Mouse (Mus musculus) midbrain, postnatal 0 days (tissue): ENCODE results near the gene Wdr95. TPM values are rescaled to one million over a fixed set of nuclear protein-coding genes. Genes with fewer than 3 reads are reported as not detected.

ENCODE experiments used
- ATAC-seq: fragments of 200-750 bp; cut with Nextera tagmentation; 2 replicates; pipeline ENCODE4 v1.8.0; 2017; ENCODE audit warnings: moderate number of reproducible peaks, mild to moderate bottlenecking, moderate TSS enrichment, moderate library complexity; ENCODE audit not compliant: low FRiP score
- DNase-seq: peaks from one replicate; pipeline ENCODE4 v3.0.0-alpha.2; 2015; ENCODE audit warnings: low spot score
- H3K27ac ChIP-seq: fragments of 300-500 bp; sonication (generic); 2 replicates; pipeline ENCODE4 v1.5.1; 2014; ENCODE audit warnings: low read depth, mild to moderate bottlenecking, low read length, mixed read lengths
- H3K27me3 ChIP-seq: fragments of 300-500 bp; sonication (generic); 2 replicates; pipeline ENCODE4 v1.6.1; 2014; ENCODE audit warnings: low read length, control low read depth, mixed read lengths; ENCODE audit not compliant: insufficient read depth
- H3K36me3 ChIP-seq: fragments of 300-500 bp; sonication (generic); 2 replicates; pipeline ENCODE4 v1.6.1; 2014; ENCODE audit warnings: low read length, control low read depth, mixed read lengths; ENCODE audit not compliant: insufficient read depth
- H3K4me1 ChIP-seq: fragments of 300-500 bp; sonication (generic); 2 replicates; pipeline ENCODE4 v1.6.1; 2014; ENCODE audit warnings: mild to moderate bottlenecking, control low read depth, antibody characterized with exemption, low read length, mixed read lengths; ENCODE audit not compliant: insufficient read depth
- H3K4me2 ChIP-seq: fragments of 300-500 bp; sonication (generic); 2 replicates; pipeline ENCODE4 v1.6.1; 2014; ENCODE audit warnings: low read depth, mild to moderate bottlenecking, low read length, mixed read lengths; ENCODE audit not compliant: poor library complexity, severe bottlenecking
- H3K4me3 ChIP-seq: fragments of 300-500 bp; sonication (generic); 2 replicates; pipeline ENCODE4 v1.5.1; 2014; ENCODE audit warnings: low read depth, mild to moderate bottlenecking, low read length, moderate library complexity
- H3K9ac ChIP-seq: fragments of 300-500 bp; sonication (generic); replicated peaks from 2 replicates; pipeline ENCODE4 v1.6.1; 2014; ENCODE audit warnings: mild to moderate bottlenecking, low read length, moderate library complexity, mixed read lengths; ENCODE audit not compliant: poor library complexity, severe bottlenecking
- H3K9me3 ChIP-seq: fragments of 300-500 bp; sonication (generic); 2 replicates; pipeline ENCODE4 v1.6.1; 2016; ENCODE audit warnings: low read length, control low read depth
- CTCF ChIP-seq: IDR thresholded peaks from 2 replicates; pipeline ENCODE4 v1.5.1; 2016; ENCODE audit warnings: antibody characterized with exemption, mild to moderate bottlenecking
- WGBS: fragments of 180-500 bp; shearing (Covaris S2); extraction: QIAGEN DNeasy Blood & Tissue Kit; methylation state at CpG from one replicate; pipeline ENCODE4 v1.1.7; 2014; 5-methylcytosine and 5-hydroxymethylcytosine counted together
- polyA plus RNA-seq: library from polyadenylated mRNA; unstranded; fragments of >200 nt; fragmentation: Nextera tagmentation; extraction: Ambion mirVana; gene quantifications from 2 replicates; pipeline ENCODE4 v1.2.1, GENCODE M21; 2015
- total RNA-seq: library from RNA; depleted of rRNA; stranded (reverse); fragments of >200 nt; gene quantifications from 2 replicates; pipeline ENCODE4 v1.2.3, GENCODE M21; 2014

Wdr95 gene
- total and polyA plus RNA-seq, 2 experiments from 2014 or later = 0.33 to 0.41 TPM

GRCm38 (mm10) chr5:149577449-149577848 is 49.0 kb downstream of the Wdr95 start:
- no peaks in the 10 kb centered on the region for H3K9me3 ChIP-seq
- H3K27ac ChIP-seq = no peak overlapping the region
- no peaks in the 10 kb centered on the region for H3K36me3 ChIP-seq
- H3K4me3 ChIP-seq = no peak overlapping the region
- H3K4me2 ChIP-seq = no peak overlapping the region
- DNase-seq = peak; percentile 24
- H3K9ac ChIP-seq = peak overlapping the region; percentile 6; the same call in 1 of the 2 replicates
- WGBS = 26% methylated on average over 10 of the region's 10 CpGs
- no peaks in the 10 kb centered on the region for H3K27me3 ChIP-seq
- no peak for ATAC-seq
- 0 out of 2 replicates have a peak, but pooled peaks cover 5% of the 10 kb centered on the region for H3K4me1 ChIP-seq
- TF ChIP-seq CTCF = no peak

GRCm38 (mm10) chr5:149582642-149583262 is 54.3 kb downstream of the Wdr95 start:
- H3K4me2 ChIP-seq = no peak overlapping the region
- H3K4me1 ChIP-seq = no peaks in the 10 kb centered on the region
- no peaks in the 10 kb centered on the region for H3K36me3 ChIP-seq
- ATAC-seq (no peak), DNase-seq (no peak)
- H3K4me3 ChIP-seq = no peak overlapping the region
- no peaks in the 10 kb centered on the region for H3K27me3 ChIP-seq
- no peak overlapping the region for H3K9ac ChIP-seq
- no peak overlapping the region for H3K27ac ChIP-seq
- no peaks in the 10 kb centered on the region for H3K9me3 ChIP-seq
- TF ChIP-seq CTCF = no peak
- 63% methylated on average over 5 of the region's 5 CpGs for WGBS

- Histone ChIP-seq H3K27me3 (no peaks in the 10 kb centered on the region), H3K4me3 (no peak overlapping the region), H3K4me2 (no peak overlapping the region), H3K4me1 (no peaks in the 10 kb centered on the region), H3K9ac (no peak overlapping the region), H3K36me3 (no peaks in the 10 kb centered on the region), H3K27ac (0 out of 2 replicates have a peak overlapping the region, but pooled peaks have one; percentile 12), H3K9me3 (no peaks in the 10 kb centered on the region)
- WGBS = 32% methylated on average over 8 of the region's 8 CpGs
- ATAC-seq (no peak), DNase-seq (no peak)
- no peak for TF ChIP-seq CTCF
Observed at GRCm38 (mm10) chr5:149583507-149583906, 55.0 kb downstream of the Wdr95 start.

GRCm38 (mm10) chr5:149584154-149584655 is 55.7 kb downstream of the Wdr95 start:
- ATAC-seq = no peak; the same call in 1 of the 2 replicates
- H3K36me3 ChIP-seq = no peaks in the 10 kb centered on the region
- DNase-seq = no peak

GRCm38 (mm10) chr5:149585231-149585630 is 56.8 kb downstream of the Wdr95 start:
- Histone ChIP-seq H3K9ac (no peak overlapping the region), H3K4me1 (no peaks in the 10 kb centered on the region), H3K36me3 (no peaks in the 10 kb centered on the region), H3K4me3 (no peak overlapping the region), H3K4me2 (no peak overlapping the region), H3K27me3 (no peaks in the 10 kb centered on the region), H3K27ac (no peak overlapping the region), H3K9me3 (no peaks in the 10 kb centered on the region)
- DNase-seq (no peak), ATAC-seq (no peak)
- 79% methylated on average over 1 of the region's 1 CpGs for WGBS
- no peak for TF ChIP-seq CTCF

More at GRCm38 (mm10) chr5:149584154-149584655, 55.7 kb downstream of the Wdr95 start:
- no peak overlapping the region for H3K4me2 ChIP-seq
- 61% methylated on average over 8 of the region's 8 CpGs for WGBS
- H3K27me3 ChIP-seq = no peaks in the 10 kb centered on the region
- TF ChIP-seq CTCF = no peak
- H3K4me1 ChIP-seq = no peaks in the 10 kb centered on the region
- no peaks in the 10 kb centered on the region for H3K9me3 ChIP-seq
- no peak overlapping the region for H3K4me3 ChIP-seq
- H3K9ac ChIP-seq = no peak overlapping the region
- no peak overlapping the region for H3K27ac ChIP-seq

GRCm38 (mm10) chr5:149585910-149586309 is 57.4 kb downstream of the Wdr95 start:
- no peaks in the 10 kb centered on the region for H3K27me3 ChIP-seq
- H3K9me3 ChIP-seq = no peaks in the 10 kb centered on the region
- H3K9ac ChIP-seq = no peak overlapping the region
- H3K36me3 ChIP-seq = no peaks in the 10 kb centered on the region
- no peak overlapping the region for H3K4me3 ChIP-seq
- DNase-seq (no peak), ATAC-seq (no peak)
- H3K4me2 ChIP-seq = no peak overlapping the region
- H3K27ac ChIP-seq = no peak overlapping the region
- H3K4me1 ChIP-seq = no peaks in the 10 kb centered on the region
- no peak; the same call in 1 of the 2 replicates for TF ChIP-seq CTCF
- WGBS = 44% methylated on average over 10 of the region's 10 CpGs
